Mouse (Mus musculus) right cerebral cortex, postnatal 36 days (tissue): Measurements from ENCODE around the gene Ccdc177.

Source experiments
- DNase-seq, 2 experiments: peaks; one replicate each; pipeline ENCODE4 v3.0.0; 2022; ENCODE audit warnings: low spot score in 2 of 2, mixed read lengths in 1 of 2

Gene Ccdc177

DNA sequence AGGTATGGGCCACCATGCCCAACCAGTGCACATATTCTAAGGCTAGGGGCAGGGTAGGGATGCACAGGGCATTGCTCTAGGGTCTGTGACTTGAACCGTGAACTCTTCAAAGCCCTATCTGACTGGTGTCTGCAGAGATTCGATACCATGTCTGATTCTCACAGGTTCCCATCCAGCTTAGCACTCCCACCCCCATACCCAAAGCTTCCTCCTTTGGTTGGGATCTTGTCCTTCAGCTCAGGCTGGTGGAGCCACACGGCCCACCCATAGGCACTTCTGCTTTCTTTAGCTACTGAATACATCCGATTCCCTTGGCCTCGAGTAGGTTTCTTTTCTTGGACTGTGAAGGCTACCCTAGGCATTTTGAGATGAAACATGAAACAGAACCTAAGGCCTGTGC, 24.5 kb upstream of the Ccdc177 start:
- DNase-seq, result no peak

GRCm38 (mm10) chr12:80783889-80784288, 23.4 kb upstream of the Ccdc177 start:
- no peak for DNase-seq

DNA sequence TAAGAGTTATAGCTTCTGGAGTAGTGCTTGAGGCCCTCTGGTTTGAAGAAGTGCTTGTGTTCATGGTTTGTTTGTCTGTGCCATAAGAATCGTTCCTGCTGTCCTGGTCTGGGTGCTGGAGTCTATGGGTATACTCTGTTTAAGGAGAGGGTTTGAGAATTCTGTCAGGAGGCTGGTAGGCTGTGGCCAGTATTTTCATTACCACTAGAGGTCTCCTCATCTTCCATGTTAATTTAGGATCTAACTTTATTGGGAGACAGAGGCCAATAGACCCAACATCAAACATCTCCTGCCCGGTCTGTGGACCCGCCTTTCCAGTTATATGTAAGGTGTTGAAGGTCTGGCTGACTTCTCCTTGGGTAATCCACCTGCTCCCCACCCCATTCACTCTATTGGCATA, 22.4 kb upstream of the Ccdc177 start:
- no peak for DNase-seq

GRCm38 (mm10) chr12:80782190-80782589, 21.7 kb upstream of the Ccdc177 start:
- no peak for DNase-seq

DNA sequence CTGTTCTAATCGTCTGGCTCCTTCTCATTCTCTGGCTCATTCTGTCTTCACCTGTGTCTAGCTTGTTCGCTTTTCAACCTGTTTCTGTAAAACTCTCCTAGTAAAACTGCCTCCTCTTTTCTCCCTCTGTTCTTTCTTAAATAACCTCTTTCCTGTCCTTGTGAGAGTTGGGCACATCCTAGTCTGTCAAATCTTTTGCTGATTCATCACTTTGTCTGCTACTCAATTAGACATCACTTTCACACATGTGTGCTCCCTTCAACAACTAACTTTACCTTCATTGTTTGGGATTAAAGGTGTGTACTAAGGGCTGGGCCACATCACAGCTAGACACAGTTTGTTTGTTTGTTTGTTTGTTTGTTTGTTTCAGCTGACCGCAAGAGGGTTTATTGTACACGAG, 19.3 kb upstream of the Ccdc177 start:
- no peak for DNase-seq

GRCm38 (mm10) chr12:80778188-80778936, 17.9 kb upstream of the Ccdc177 start:
- no peak for DNase-seq

DNA sequence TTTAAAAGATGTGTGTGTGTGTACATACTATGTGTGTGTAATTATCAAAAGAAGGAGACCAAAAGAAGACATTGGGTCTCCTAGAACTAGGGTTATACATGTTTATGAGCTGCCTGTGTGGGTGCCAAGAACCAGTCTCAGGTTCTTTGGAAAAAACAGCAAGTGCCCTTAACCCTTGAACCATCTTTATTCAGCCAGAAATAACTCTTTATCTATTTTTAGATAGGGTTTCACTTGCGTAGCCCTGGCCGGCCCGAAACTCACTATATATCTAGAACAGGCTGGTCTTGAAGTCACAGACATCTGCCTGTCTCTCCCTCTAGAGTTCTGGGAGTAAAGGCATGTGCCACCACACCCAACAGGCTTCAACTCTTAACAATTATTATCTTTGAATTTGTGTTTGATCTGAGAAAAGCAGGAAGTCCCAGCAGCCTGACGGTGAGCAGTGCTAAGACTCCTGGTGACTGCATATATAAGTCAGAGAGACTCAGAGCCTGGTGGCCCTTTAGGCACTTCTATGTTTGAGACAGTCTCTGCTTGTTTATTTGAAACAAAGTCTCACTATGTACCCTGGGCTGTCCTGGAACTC, 15.7 kb upstream of the Ccdc177 start:
- no peak for DNase-seq

GRCm38 (mm10) chr12:80774786-80775185, 14.3 kb upstream of the Ccdc177 start:
- no peak for DNase-seq

- DNase-seq, result peak in 1 of 2 experiments; percentile 58
Observed at GRCm38 (mm10) chr12:80769697-80770096, 9.2 kb upstream of the Ccdc177 start.

DNA sequence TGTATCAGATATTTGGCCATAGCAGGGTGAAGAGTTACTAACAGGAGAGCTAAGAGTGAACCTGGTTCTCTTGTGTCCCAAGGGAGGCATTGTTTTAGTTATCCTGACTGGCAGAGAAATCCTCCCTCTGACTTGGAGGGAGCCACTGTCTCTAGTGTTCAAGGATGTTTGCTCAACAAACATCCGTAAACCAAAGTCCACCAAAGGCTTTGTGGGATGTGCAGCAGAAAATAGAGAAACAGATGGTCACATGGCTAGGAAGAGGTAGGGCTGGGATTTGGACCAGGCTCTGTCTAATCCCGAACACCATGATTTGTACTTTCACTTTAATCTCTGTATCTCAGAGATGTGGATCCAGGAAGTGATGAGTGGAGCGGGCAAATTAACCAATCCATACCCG, 3.6 kb upstream of the Ccdc177 start:
- no peak for DNase-seq

DNA sequence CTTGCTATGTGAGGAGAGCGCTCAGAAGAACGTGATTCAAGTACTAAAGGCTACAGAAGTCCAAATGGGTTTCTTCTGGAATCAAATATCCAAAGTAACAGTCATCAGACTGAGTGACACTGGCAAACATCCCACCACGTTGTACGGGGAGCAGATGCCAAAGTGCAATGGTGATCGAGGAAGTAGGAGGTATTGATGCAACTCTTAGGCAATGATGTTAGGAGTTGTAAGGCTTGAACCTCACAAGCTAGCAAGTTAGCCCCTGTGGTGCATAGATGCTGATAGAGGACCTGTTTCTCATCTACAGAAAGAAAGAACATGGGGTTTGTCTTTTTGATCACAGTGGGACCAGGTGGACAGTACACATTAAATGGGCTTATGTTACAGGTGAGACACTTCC, 2.5 kb upstream of the Ccdc177 start:
- no peak for DNase-seq

DNA sequence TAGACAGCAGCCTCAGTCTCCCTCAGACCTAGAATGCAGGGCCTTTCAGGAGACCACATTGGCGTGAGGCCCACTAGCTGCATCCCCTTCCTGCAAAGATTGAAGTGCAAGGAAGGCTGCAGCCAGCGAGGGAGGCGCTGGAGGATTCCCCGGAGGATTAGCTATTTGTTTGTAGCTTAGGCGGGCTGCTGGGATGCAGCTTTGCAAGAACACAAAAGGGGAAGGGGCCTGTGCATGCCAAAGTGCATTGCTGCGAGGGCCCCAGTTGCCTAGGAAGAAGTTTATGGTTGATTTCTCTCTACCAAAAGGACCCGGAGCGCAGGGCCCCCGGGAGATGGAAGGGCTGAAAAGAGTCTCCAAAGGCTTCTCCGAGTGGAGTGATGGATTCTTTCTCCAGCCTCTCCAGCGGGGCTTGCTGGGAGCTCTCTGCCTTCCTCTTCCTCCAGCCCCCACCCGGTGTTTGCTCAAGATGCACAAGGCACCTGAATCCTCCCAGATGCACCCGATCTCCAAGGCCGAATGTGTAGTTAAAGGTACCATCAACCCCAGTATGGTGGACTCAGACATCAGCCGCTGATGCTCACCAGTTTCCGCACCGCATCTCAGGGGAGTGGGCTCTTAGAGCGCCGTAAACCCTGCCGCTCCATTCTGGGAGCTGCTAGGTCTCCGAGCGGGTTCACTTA, 633 bp downstream of the Ccdc177 start:
- DNase-seq, result no peak

- no peak for DNase-seq
Observed at GRCm38 (mm10) chr12:80759387-80759712, 1.1 kb downstream of the Ccdc177 start.

DNA sequence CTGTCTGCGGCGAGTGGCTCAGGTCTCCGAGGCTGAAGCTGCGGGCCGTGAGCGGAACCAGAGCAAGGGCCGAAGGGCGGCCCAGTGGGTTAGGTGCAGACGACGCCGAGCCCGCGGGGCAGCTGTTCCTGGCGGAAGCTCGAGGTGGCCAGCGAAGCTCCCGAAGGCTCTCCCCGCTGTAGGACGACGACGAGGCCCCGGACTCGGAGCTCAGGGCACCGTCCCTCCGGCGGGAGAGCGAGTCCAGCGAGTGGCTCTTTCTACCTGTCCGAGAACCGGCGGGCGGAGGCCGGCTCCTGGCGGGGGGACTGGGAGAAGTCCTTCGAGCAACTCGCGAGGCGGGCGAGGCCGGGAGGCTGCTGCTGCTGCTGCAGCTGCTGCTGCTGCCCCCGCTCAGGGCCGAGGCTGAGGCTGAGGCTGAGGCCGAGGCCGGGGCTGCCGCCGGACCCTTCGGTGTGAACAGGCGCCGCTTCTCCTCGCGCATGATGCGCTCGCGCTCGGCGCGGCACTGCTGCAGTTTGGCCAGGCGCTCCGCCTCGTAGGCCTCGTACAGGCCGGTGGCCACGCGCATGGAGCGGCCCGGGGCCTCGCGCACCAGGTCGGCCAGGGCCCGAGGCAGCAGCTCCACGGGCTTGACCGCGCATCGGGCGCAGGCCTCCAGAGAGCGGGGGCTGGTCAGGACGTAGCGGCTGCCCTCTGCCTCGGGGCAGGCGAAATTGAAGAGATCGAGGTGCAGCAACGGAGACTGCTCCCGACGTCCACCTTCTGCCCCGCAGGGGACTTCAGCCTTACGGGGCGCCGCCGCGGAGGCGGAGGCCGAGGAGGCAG, 1.7 kb downstream of the Ccdc177 start:
- no peak for DNase-seq

- no peak for DNase-seq
Observed at GRCm38 (mm10) chr12:80757751-80758558, 2.5 kb downstream of the Ccdc177 start.

GRCm38 (mm10) chr12:80751556-80751955, 8.9 kb downstream of the Ccdc177 start:
- DNase-seq, result no peak

GRCm38 (mm10) chr12:80746031-80746813, 14.3 kb downstream of the Ccdc177 start:
- DNase-seq, result no peak

- DNase-seq, result no peak
Observed at GRCm38 (mm10) chr12:80744614-80745013, 15.9 kb downstream of the Ccdc177 start.

DNA sequence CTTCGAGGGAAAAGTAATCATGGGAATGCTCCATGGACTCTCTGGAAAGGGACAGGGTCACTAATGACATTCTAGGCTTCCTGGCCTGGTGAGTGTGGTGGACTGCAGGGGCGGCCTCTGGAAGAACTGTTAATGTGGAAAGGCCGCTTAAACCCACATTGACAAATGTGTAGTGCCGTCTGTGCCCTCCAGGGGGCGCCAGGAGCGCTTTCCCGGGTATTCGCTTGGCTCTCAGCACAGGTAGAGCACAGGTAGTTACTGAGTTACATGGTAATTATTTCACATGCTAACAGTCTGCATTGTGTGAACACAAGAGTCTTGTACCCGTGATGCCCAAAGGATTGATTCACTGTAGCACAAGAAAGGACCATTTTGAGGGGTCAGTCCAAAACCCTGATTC, 21.0 kb downstream of the Ccdc177 start:
- no peak for DNase-seq

DNA sequence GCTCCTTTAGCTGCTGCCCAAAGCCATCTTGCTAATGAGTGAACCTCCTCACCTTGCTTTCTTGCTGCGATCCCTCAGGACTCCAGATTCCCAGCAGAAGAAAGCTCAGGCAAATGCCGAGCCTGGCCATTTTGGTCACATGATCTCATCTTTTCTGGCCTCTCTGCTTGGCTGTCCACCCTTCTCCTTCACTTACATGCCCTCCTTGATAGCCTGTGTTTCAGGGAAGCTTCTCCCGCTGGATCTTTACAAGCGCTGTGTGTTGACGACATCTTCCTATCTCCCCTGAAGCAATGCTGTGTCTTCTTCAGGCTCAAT, 23.2 kb downstream of the Ccdc177 start:
- DNase-seq, result no peak
